Mouse (Mus musculus) midbrain, embryonic 14.5 days (tissue): ENCODE measurements at regions not wholly inside any gene's neighbourhood (a gene's known extent, or its start where the extent isn't known, plus 50 kb on each side); places are given as distances from the start of the nearest gene placed in this dataset.
"Not testable (repeated sequence)": the region's sequence is repeated elsewhere in the genome, so short reads cannot be mapped to it uniquely, and the experiment has no call there.

Source experiments
- ATAC-seq: fragments of 200-750 bp; cut with Nextera tagmentation; 2 replicates; pipeline ENCODE4 v1.8.0; 2017; ENCODE audit warnings: moderate number of reproducible peaks, moderate library complexity; ENCODE audit not compliant: low FRiP score, low TSS enrichment
- DNase-seq: peaks from one replicate; pipeline ENCODE4 v3.0.0-alpha.2; 2015
- H3K27ac ChIP-seq: fragments of 300-500 bp; sonication (generic); replicated peaks from 2 replicates; pipeline ENCODE4 v1.5.1; 2014; ENCODE audit warnings: mild to moderate bottlenecking, low read depth, low read length, moderate library complexity
- H3K27me3 ChIP-seq: fragments of 300-500 bp; sonication (generic); 2 replicates; pipeline ENCODE4 v1.6.1; 2014; ENCODE audit warnings: low read length, control low read depth, mixed read lengths; ENCODE audit not compliant: control insufficient read depth, insufficient read depth
- H3K36me3 ChIP-seq: fragments of 300-500 bp; sonication (generic); 2 replicates; pipeline ENCODE4 v1.6.1; 2014; ENCODE audit warnings: low read length, control low read depth; ENCODE audit not compliant: control insufficient read depth, insufficient read depth
- H3K4me1 ChIP-seq: fragments of 300-500 bp; sonication (generic); 2 replicates; pipeline ENCODE4 v1.6.1; 2014; ENCODE audit warnings: mild to moderate bottlenecking, antibody characterized with exemption, low read length, control low read depth; ENCODE audit not compliant: control insufficient read depth, insufficient read depth
- H3K4me2 ChIP-seq: fragments of 300-500 bp; sonication (generic); 2 replicates; pipeline ENCODE4 v1.6.1; 2014; ENCODE audit warnings: mild to moderate bottlenecking, low read length, moderate library complexity
- H3K4me3 ChIP-seq: fragments of 300-500 bp; sonication (generic); replicated peaks from 2 replicates; pipeline ENCODE4 v1.5.1; 2014; ENCODE audit warnings: low read depth, low read length
- H3K9ac ChIP-seq: fragments of 300-500 bp; sonication (generic); replicated peaks from 2 replicates; pipeline ENCODE4 v1.6.1; 2014; ENCODE audit warnings: mild to moderate bottlenecking, low read length, moderate library complexity
- H3K9me3 ChIP-seq: fragments of 300-500 bp; sonication (generic); 2 replicates; pipeline ENCODE4 v1.6.1; 2016; ENCODE audit warnings: low read length, control low read depth, mixed read lengths; ENCODE audit not compliant: control insufficient read depth
- WGBS: fragments of 180-500 bp; shearing (Covaris S2); extraction: QIAGEN DNeasy Blood & Tissue Kit; methylation state at CpG from one replicate; pipeline ENCODE4 v1.1.7; 2014; 5-methylcytosine and 5-hydroxymethylcytosine counted together

GRCm38 (mm10) chr3:4885916-4886315 is 864.7 kb upstream of the Gm8797 start:
- no peak overlapping the region for H3K4me2 ChIP-seq
- no peaks in the 10 kb centered on the region for H3K27me3 ChIP-seq
- no peaks in the 10 kb centered on the region for H3K9me3 ChIP-seq
- ATAC-seq = no peak
- DNase-seq = no peak
- no peak overlapping the region for H3K4me3 ChIP-seq
- 95% methylated on average over 3 of the region's 3 CpGs for WGBS
- no peak overlapping the region for H3K9ac ChIP-seq
- no peak overlapping the region for H3K27ac ChIP-seq
- no peaks in the 10 kb centered on the region for H3K4me1 ChIP-seq
- no peaks in the 10 kb centered on the region for H3K36me3 ChIP-seq

GRCm38 (mm10) chr3:4893108-4893507 is 857.5 kb upstream of the Gm8797 start:
- no peaks in the 10 kb centered on the region for H3K36me3 ChIP-seq
- WGBS = 90% methylated on average over 2 of the region's 2 CpGs
- H3K4me2 ChIP-seq = no peak overlapping the region
- no peak overlapping the region for H3K27ac ChIP-seq
- peaks cover 4% of the 10 kb centered on the region; the same call in 1 of the 2 replicates for H3K9me3 ChIP-seq
- no peak for ATAC-seq
- H3K4me1 ChIP-seq = no peaks in the 10 kb centered on the region
- no peak for DNase-seq
- H3K27me3 ChIP-seq = no peaks in the 10 kb centered on the region
- H3K4me3 ChIP-seq = no peak overlapping the region
- H3K9ac ChIP-seq = no peak overlapping the region

- Histone ChIP-seq H3K36me3 (no peaks in the 10 kb centered on the region), H3K27ac (no peak overlapping the region), H3K9me3 (peaks cover 4% of the 10 kb centered on the region; the same call in 1 of the 2 replicates), H3K4me3 (no peak overlapping the region), H3K27me3 (no peaks in the 10 kb centered on the region), H3K4me2 (no peak overlapping the region), H3K4me1 (no peaks in the 10 kb centered on the region), H3K9ac (no peak overlapping the region)
- DNase-seq (no peak), ATAC-seq (no peak)
- 73% methylated on average over 2 of the region's 2 CpGs for WGBS
These were observed 854.8 kb upstream of the Gm8797 start for GRCm38 (mm10) chr3:4895811-4896210.

- not testable (repeated sequence) for H3K27me3 ChIP-seq, H3K36me3 ChIP-seq, H3K4me3 ChIP-seq, H3K27ac ChIP-seq, H3K4me1 ChIP-seq, ATAC-seq, H3K4me2 ChIP-seq, DNase-seq, H3K9ac ChIP-seq, H3K9me3 ChIP-seq
- WGBS = 83% methylated on average over 2 of the region's 2 CpGs
These were observed 843.0 kb upstream of the Gm8797 start for GRCm38 (mm10) chr3:4907556-4907955.

- WGBS = 92% methylated on average over 3 of the region's 3 CpGs
- ATAC-seq = not testable (repeated sequence)
These were observed 819.9 kb upstream of the Gm8797 start for GRCm38 (mm10) chr3:4930731-4931130.

GRCm38 (mm10) chr3:4971496-4971895 is 779.1 kb upstream of the Gm8797 start:
- Histone ChIP-seq H3K4me3 (no peak overlapping the region), H3K4me1 (peaks cover 13% of the 10 kb centered on the region), H3K27me3 (no peaks in the 10 kb centered on the region), H3K27ac (no peak overlapping the region), H3K9ac (no peak overlapping the region), H3K36me3 (no peaks in the 10 kb centered on the region), H3K9me3 (no peaks in the 10 kb centered on the region), H3K4me2 (no peak overlapping the region)
- no peak for DNase-seq
- no peak for ATAC-seq
- WGBS = 93% methylated on average over 1 of the region's 1 CpGs

More at GRCm38 (mm10) chr3:4930731-4931130, 819.9 kb upstream of the Gm8797 start:
- not testable (repeated sequence) for H3K4me2 ChIP-seq, H3K27ac ChIP-seq, H3K9me3 ChIP-seq, H3K27me3 ChIP-seq, DNase-seq, H3K4me3 ChIP-seq, H3K4me1 ChIP-seq, H3K36me3 ChIP-seq, H3K9ac ChIP-seq

GRCm38 (mm10) chr3:4973278-4973677 is 777.3 kb upstream of the Gm8797 start:
- H3K4me2 ChIP-seq = no peak overlapping the region
- no peaks in the 10 kb centered on the region for H3K36me3 ChIP-seq
- H3K9me3 ChIP-seq = no peaks in the 10 kb centered on the region
- H3K4me3 ChIP-seq = no peak overlapping the region
- no peaks in the 10 kb centered on the region for H3K27me3 ChIP-seq
- H3K27ac ChIP-seq = peak overlapping the region; percentile 75
- H3K4me1 ChIP-seq = peaks cover 19% of the 10 kb centered on the region
- DNase-seq (peak; percentile 61), ATAC-seq (peak; percentile 68; the same call in 1 of the 2 replicates)
- WGBS = 50% methylated on average over 3 of the region's 3 CpGs
- no peak overlapping the region for H3K9ac ChIP-seq

- peak; percentile 53; the same call in 1 of the 2 replicates for ATAC-seq
These were observed 776.8 kb upstream of the Gm8797 start for GRCm38 (mm10) chr3:4973764-4974163.

GRCm38 (mm10) chr3:4974659-4975058 is 775.9 kb upstream of the Gm8797 start:
- WGBS = 11% methylated on average over 1 of the region's 1 CpGs
- Histone ChIP-seq H3K4me3 (no peak overlapping the region), H3K9ac (no peak overlapping the region), H3K4me2 (no peak overlapping the region), H3K4me1 (peaks cover 19% of the 10 kb centered on the region), H3K9me3 (no peaks in the 10 kb centered on the region), H3K27me3 (no peaks in the 10 kb centered on the region), H3K27ac (peak overlapping the region; percentile 66; the same call in 1 of the 2 replicates), H3K36me3 (no peaks in the 10 kb centered on the region)
- ATAC-seq = 0 out of 2 replicates have a peak, but pooled peaks have one; percentile 28
- peak; percentile 68 for DNase-seq

More at GRCm38 (mm10) chr3:4973764-4974163, 776.8 kb upstream of the Gm8797 start:
- no peaks in the 10 kb centered on the region for H3K36me3 ChIP-seq
- H3K9me3 ChIP-seq = no peaks in the 10 kb centered on the region
- no peak overlapping the region for H3K4me2 ChIP-seq
- peaks cover 19% of the 10 kb centered on the region for H3K4me1 ChIP-seq
- no peak overlapping the region for H3K9ac ChIP-seq
- WGBS = 47% methylated on average over 2 of the region's 2 CpGs
- H3K27ac ChIP-seq = peak overlapping the region; percentile 74
- no peak overlapping the region for H3K4me3 ChIP-seq
- peak; percentile 39 for DNase-seq
- no peaks in the 10 kb centered on the region for H3K27me3 ChIP-seq
